11 mouse cellular contexts compared by ENCODE assay signal in the genomic region with DNA sequence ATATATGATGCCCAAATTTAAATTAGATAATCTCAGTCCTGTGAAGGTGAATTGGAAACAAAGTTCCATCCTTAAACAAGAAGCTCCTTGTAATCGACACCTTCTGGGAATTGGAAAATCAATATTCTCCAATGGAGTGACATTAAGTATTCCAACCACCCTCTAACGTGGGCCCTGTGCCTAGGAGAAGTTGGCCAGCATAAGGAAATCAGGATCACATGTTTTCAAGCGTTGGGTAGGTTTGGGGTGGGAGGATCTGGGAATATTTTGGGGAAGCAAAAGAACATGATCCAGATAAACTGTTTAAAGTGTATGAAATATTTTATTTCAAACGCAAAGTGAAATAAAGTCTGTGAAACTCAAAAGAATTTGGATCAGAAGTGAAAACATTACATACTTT.
"Had no signal": no experiment of that assay in that cellular context is flagged by ENCODE, and none has a peak within 500 bp of the region (broad histone marks: within the 10 kb centered on the region; RNA-seq: fewer than 3 reads in every experiment).

No protein-coding gene starts in this region.

- DNase-seq: retina, postnatal 1 day; right cerebral cortex, postnatal 14 days; right cerebral cortex, postnatal 25 days; right cerebral cortex, postnatal 4 days; spleen, adult 18-20 months; thymus, adult 18-20 months; thymus, adult 2 months; thymus, postnatal 14 days; thymus, postnatal 25 days; thymus, postnatal 36 days; thymus, postnatal 4 days had no signal
